Mouse (Mus musculus) urinary bladder, adult 18-20 months (tissue): ENCODE measurements at regions not wholly inside any gene's neighbourhood (a gene's known extent, or its start where the extent isn't known, plus 50 kb on each side); places are given as distances from the start of the nearest gene placed in this dataset.
"Not testable (repeated sequence)": the region's sequence is repeated elsewhere in the genome, so short reads cannot be mapped to it uniquely, and the experiment has no call there.

Source experiments
- DNase-seq, 2 experiments: peaks; one replicate each; pipeline ENCODE4 v3.0.0; 2022; ENCODE audit warnings: low spot score in 2 of 2, mixed read lengths in 2 of 2

- DNase-seq, result no peak
These were observed 89.0 kb downstream of the Akr1d1 start for GRCm38 (mm10) chr6:37618990-37619389.

DNA sequence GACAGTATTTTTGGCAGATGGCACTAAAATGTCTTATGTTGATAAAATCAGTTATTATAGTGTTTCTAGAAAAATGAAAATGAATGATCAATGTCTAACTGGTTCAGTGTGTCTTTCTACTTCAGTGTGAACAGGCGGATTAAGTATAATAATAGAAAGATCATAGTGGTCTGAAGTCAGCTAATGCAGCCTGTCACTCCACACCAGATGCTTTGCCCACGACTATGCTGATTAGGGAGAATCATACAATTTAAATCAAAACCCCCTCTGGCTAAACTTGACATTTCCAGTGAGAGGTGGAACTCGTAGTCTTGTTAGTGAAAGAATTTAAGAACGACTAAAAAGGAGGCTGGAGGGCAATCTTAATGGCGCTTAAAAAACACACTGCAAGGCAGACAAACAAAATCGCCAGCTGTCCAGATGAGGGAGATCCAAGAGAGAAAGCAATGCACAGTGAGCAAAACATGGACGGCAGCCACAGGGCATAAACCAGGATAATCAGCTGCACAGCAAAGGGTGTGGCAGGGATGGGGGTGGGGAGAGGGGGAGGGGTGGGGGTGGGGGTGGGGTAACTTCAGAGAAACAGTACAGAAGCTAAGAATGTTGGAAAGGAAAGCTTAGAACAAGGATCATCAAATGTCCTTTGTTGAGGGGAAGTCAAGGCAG lies 91.5 kb downstream of the Akr1d1 start:
- no peak for DNase-seq

- DNase-seq, result no peak
These were observed 92.3 kb downstream of the Akr1d1 start for GRCm38 (mm10) chr6:37622273-37622672.

- DNase-seq, result no peak
These were observed 97.2 kb downstream of the Akr1d1 start for GRCm38 (mm10) chr6:37627206-37627605.

DNA sequence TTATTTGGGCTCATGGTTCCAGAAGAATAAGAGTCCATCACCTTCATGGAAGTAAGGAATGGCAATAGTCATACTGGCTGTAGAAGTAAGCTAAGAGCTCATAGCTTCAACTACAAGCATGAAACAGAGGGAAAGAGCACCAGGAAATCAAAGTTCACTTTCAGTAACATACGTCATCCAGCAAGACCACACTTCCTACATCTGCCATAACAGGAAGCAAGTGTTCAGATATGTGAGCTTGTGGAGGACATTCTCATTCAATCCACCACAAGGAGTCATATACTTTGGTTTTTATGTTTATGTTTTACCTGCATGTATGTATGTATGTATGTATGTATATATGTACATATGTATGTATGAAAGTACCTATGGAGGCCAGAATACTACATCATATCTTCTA lies 104.0 kb downstream of the Akr1d1 start:
- no peak for DNase-seq

DNA sequence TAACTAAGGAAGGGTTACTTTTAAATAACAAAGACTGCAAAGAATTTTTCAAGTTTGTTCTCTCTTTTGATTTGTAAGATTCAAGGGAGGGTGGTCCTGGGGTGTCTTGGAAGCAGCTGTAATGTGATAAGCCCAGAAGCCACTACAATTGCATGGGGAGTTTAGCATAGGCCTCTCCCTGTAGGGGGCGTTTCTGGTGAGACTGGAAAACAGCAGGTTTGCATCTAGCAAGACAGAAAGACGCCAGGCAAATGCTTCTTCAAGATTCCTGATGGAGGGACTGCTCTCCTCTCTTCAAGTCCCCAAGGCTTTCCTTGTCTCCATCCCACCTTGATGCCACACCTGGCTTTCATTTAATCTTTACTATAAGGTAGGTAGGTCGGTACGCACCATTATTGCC lies 112.1 kb downstream of the Akr1d1 start:
- no peak for DNase-seq

- DNase-seq, result no peak
These were observed 112.7 kb downstream of the Akr1d1 start for GRCm38 (mm10) chr6:37642701-37643121.

DNA sequence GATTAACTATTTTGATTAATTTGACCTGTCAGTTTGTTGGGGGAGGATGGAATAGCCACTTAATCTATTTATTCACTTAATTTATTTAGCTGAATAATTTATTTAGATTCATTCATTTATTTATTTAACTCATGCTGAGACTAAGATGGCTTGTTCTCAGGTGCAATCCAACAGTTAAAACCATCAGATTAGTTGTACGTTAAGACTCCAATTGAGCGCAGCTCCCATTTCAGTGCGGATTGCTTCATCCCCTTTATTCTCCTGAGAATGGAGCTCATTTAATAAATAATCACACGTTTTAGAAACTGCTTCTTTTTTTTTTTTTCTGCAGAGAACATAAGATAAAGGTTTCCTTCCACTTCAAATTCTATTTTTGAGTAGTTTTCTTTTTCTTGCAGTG lies 113.2 kb downstream of the Akr1d1 start:
- no peak for DNase-seq

- no peak for DNase-seq
These were observed 113.7 kb downstream of the Akr1d1 start for GRCm38 (mm10) chr6:37643718-37644117.

GRCm38 (mm10) chr6:37645551-37645950 lies 115.6 kb downstream of the Akr1d1 start:
- no peak for DNase-seq

- not testable (repeated sequence) for DNase-seq
These were observed 127.3 kb downstream of the Akr1d1 start for GRCm38 (mm10) chr6:37657300-37657699.

- no peak for DNase-seq
These were observed 128.2 kb downstream of the Akr1d1 start for GRCm38 (mm10) chr6:37658021-37658650.

DNA sequence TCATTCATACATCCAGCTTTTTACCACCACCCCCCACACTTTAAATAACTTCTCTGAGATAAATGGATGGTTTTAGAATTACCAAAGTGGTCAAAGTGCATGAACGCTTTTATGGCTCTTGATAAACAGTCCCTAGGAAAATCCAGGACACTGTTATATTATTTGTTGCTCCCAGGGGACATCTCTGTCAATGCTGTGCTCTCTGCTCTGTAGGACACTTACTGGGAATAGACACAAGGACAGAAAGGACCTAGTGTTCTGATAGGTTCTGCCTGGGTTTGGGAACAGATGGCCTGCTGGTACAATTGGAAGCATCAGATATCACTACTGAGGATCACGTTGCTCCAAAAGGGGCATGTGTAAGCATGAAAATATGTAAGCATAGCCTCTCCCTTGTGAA lies 132.8 kb downstream of the Akr1d1 start:
- DNase-seq, result no peak

DNA sequence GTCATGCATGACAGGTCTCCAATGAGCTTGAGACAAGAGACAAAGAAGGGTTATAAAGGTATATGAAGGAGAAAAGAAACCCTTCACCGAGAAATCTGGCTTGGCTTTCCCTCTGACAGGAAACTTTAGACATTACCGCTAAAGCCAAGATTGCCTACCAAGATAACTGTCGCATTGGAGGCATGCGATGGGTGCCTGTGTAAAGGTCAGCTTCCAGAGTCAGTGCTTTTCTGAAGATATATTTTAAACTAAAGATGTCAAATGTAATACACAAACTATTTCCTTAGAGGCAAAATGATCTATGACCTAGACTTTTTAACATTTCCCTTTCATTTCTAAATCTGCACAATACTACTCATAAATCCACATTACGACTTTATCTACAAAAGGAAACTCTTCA lies 135.6 kb downstream of the Akr1d1 start:
- DNase-seq, result no peak

- DNase-seq, result no peak
These were observed 139.4 kb downstream of the Akr1d1 start for GRCm38 (mm10) chr6:37669407-37669806.

DNA sequence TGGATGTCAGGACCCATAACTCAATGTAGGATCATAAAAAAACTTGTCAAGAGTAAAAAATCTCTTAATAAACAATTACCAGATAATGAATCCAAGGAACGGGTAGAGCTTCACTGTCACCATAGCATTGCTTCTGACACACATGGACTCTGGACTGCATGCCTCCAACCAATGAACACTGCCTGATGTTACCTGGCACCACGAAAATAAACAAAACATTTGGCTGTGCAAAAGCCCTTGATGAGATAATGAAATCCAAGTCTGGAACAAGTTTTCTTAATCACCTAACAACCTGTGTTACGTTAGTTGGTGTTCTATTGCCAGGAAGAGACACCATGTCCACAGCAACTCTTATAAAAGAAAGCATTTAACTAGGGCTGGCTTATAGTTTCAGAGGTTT lies 140.7 kb downstream of the Akr1d1 start:
- DNase-seq, result no peak

GRCm38 (mm10) chr6:37679871-37680270 lies 149.9 kb downstream of the Akr1d1 start:
- no peak for DNase-seq

DNA sequence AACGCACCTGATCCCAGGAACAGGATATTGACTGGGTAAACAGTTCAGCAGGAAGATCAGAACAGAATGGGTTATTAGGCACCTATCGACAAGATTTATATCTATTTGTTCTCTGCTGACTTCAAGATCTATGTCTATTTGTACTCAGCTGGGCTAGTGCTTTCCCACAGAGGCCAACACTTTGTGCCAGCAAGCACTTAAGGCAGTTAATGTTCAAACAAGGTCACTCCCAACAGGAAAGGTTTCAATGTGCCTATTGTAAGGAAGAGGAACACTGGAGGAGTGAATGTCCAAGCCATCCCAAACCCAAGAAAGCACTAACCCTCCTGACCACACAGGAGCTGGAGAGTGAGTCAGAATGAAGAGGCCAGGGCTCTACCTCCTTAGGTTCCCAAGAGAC lies 151.4 kb downstream of the Akr1d1 start:
- not testable (repeated sequence) for DNase-seq

- DNase-seq, result no peak
These were observed 156.1 kb downstream of the Akr1d1 start for GRCm38 (mm10) chr6:37686094-37686493.

DNA sequence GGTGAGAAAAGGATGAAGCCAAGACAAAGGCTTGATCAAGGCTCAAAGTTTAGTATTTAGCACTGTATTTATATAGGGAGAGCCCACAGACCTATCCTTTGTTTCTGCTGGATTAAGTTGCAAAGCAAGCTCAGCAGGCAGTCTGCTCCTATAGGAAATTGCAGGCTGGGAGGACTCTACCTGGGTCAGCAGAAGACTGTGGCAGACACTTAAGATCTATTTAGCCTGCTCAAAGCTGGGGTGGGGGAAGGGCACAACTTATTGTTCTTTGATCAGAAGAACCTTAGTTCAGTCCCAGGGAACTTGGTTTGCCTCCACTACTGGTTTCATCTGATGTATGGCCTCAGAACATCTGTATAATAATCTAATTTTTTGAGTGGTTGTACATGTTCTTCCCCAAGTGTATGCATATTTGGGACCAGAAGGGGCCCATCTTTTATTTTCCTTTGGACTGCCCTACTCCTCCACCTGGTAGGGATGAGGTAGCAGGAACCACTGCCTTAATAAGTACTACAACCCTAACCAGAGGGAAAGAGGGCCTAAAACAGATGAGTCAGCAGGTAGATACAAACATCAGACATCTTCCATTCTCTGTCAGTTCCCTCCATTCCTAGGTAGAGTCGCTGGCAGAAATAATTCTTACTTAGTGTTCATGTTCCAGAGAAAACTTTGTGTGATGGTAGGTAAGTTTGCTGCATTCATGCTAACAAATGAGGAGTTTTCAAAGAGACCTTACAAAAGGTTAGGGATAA lies 159.1 kb downstream of the Akr1d1 start:
- no peak for DNase-seq

GRCm38 (mm10) chr6:37689696-37690095 lies 159.7 kb downstream of the Akr1d1 start:
- DNase-seq, result no peak

- no peak for DNase-seq
These were observed 162.1 kb downstream of the Akr1d1 start for GRCm38 (mm10) chr6:37691976-37692644.
